Mouse (Mus musculus) liver, adult 2 months (tissue): ENCODE measurements around the gene Mon2.

Experiments used
- CTCF ChIP-seq: fragments of 200-500 bp; IDR thresholded peaks from 2 replicates; pipeline ENCODE4 v1.5.1; 2011; ENCODE audit warnings: low read depth, low read length, control low read depth
- POLR2A ChIP-seq: fragments of 200-500 bp; IDR thresholded peaks from 2 replicates; pipeline ENCODE4 v1.6.1; 2011; ENCODE audit warnings: low read length, control low read depth; ENCODE audit not compliant: insufficient read depth; ENCODE audit errors: extremely low read depth

- no peak for TF ChIP-seq CTCF
- no peak for TF ChIP-seq POLR2A
Observed at GRCm38 (mm10) chr10:122991648-122992047, 84.7 kb downstream of the Mon2 start.
